Mouse (Mus musculus) hindbrain, embryonic 14.5 days (tissue): ENCODE data around the gene C730034F03Rik. TPM values are rescaled to one million over a fixed set of nuclear protein-coding genes. Genes with fewer than 3 reads are reported as not detected.

Experiments used
- ATAC-seq: fragments of 200-750 bp; cut with Nextera tagmentation; 2 replicates; pipeline ENCODE4 v1.8.0; 2017; ENCODE audit warnings: moderate number of reproducible peaks, mild to moderate bottlenecking, moderate TSS enrichment, moderate library complexity; ENCODE audit not compliant: low FRiP score
- DNase-seq: peaks from one replicate; pipeline ENCODE4 v3.0.0-alpha.2; 2015; ENCODE audit warnings: low spot score
- H3K27ac ChIP-seq: fragments of 300-500 bp; sonication (generic); 2 replicates; pipeline ENCODE4 v1.5.1; 2014; ENCODE audit warnings: mild to moderate bottlenecking, moderate library complexity
- H3K27me3 ChIP-seq: fragments of 300-500 bp; sonication (generic); 2 replicates; pipeline ENCODE4 v1.6.1; 2014; ENCODE audit warnings: mild to moderate bottlenecking, low read length, mixed read lengths; ENCODE audit not compliant: control insufficient read depth, insufficient read depth
- H3K36me3 ChIP-seq: fragments of 300-500 bp; sonication (generic); replicated peaks from 2 replicates; pipeline ENCODE4 v1.6.1; 2014; ENCODE audit not compliant: control insufficient read depth, insufficient read depth
- H3K4me1 ChIP-seq: fragments of 300-500 bp; sonication (generic); replicated peaks from 2 replicates; pipeline ENCODE4 v1.6.1; 2014; ENCODE audit warnings: antibody characterized with exemption, low read length, mixed read lengths; ENCODE audit not compliant: control insufficient read depth, insufficient read depth
- H3K4me2 ChIP-seq: fragments of 300-500 bp; sonication (generic); replicated peaks from 2 replicates; pipeline ENCODE4 v1.6.1; 2014; ENCODE audit warnings: mild to moderate bottlenecking, moderate library complexity
- H3K4me3 ChIP-seq: fragments of 300-500 bp; sonication (generic); replicated peaks from 2 replicates; pipeline ENCODE4 v1.5.1; 2014; ENCODE audit warnings: mild to moderate bottlenecking, low read length
- H3K9ac ChIP-seq: fragments of 300-500 bp; sonication (generic); 2 replicates; pipeline ENCODE4 v1.6.1; 2014
- H3K9me3 ChIP-seq: fragments of 300-500 bp; sonication (generic); 2 replicates; pipeline ENCODE4 v1.6.1; 2016; ENCODE audit warnings: low read length; ENCODE audit not compliant: control insufficient read depth
- WGBS: fragments of 180-500 bp; shearing (Covaris S2); extraction: QIAGEN DNeasy Blood & Tissue Kit; methylation state at CpG from one replicate; pipeline ENCODE4 v1.1.7; 2014; 5-methylcytosine and 5-hydroxymethylcytosine counted together
- polyA plus RNA-seq: library from polyadenylated mRNA; unstranded; fragments of >200 nt; fragmentation: Nextera tagmentation; extraction: Ambion mirVana; gene quantifications from 2 replicates; pipeline ENCODE4 v1.2.1, GENCODE M21; 2014

Gene C730034F03Rik
- polyA plus RNA-seq, 1 experiment from 2014 or later = 3.2 TPM

GRCm38 (mm10) chr15:89406691-89407090, 22.7 kb upstream of the C730034F03Rik start:
- Histone ChIP-seq H3K27ac (no peak overlapping the region), H3K4me3 (no peak overlapping the region), H3K4me1 (no peaks in the 10 kb centered on the region), H3K4me2 (no peak overlapping the region), H3K36me3 (no peaks in the 10 kb centered on the region), H3K9me3 (peaks cover 12% of the 10 kb centered on the region; the same call in 1 of the 2 replicates), H3K9ac (no peak overlapping the region), H3K27me3 (no peaks in the 10 kb centered on the region)
- DNase-seq (no peak), ATAC-seq (no peak)

- Histone ChIP-seq H3K9me3 (peaks cover 12% of the 10 kb centered on the region; the same call in 1 of the 2 replicates), H3K27me3 (no peaks in the 10 kb centered on the region), H3K9ac (no peak within 1 kb of the TSS), H3K4me2 (no peak within 1 kb of the TSS), H3K4me1 (no peaks in the 10 kb centered on the region), H3K36me3 (no peaks in the 10 kb centered on the region), H3K4me3 (no peak within 1 kb of the TSS), H3K27ac (no peak within 1 kb of the TSS)
- no peak for DNase-seq
- no peak for ATAC-seq
- WGBS = 90% methylated on average over 24 of the region's 24 CpGs
These were observed 19.3 kb upstream of the C730034F03Rik start, which contains the start of gene Syce3 for GRCm38 (mm10) chr15:89410118-89410517. Syce3 (minus strand) TSS chr15:89410503.

- Histone ChIP-seq H3K4me1 (no peaks in the 10 kb centered on the region), H3K27me3 (no peaks in the 10 kb centered on the region), H3K4me2 (no peak overlapping the region), H3K9me3 (no peaks in the 10 kb centered on the region), H3K4me3 (no peak overlapping the region), H3K36me3 (peaks cover 35% of the 10 kb centered on the region), H3K9ac (no peak overlapping the region), H3K27ac (no peak overlapping the region)
- WGBS = 89% methylated on average over 8 of the region's 8 CpGs
- DNase-seq (no peak), ATAC-seq (no peak)
These were observed 14.1 kb upstream of the C730034F03Rik start for GRCm38 (mm10) chr15:89415282-89415681.

- H3K36me3 ChIP-seq = peaks cover 68% of the 10 kb centered on the region
- no peak for ATAC-seq
- H3K27ac ChIP-seq = no peak overlapping the region
- no peak overlapping the region for H3K4me3 ChIP-seq
- H3K4me1 ChIP-seq = no peaks in the 10 kb centered on the region
- no peaks in the 10 kb centered on the region for H3K27me3 ChIP-seq
- no peak for DNase-seq
- no peak overlapping the region for H3K4me2 ChIP-seq
- H3K9me3 ChIP-seq = no peaks in the 10 kb centered on the region
- H3K9ac ChIP-seq = no peak overlapping the region
- WGBS = 91% methylated on average over 9 of the region's 9 CpGs
These were observed 7.5 kb upstream of the C730034F03Rik start for GRCm38 (mm10) chr15:89421938-89422337.

GRCm38 (mm10) chr15:89424621-89425020, 4.8 kb upstream of the C730034F03Rik start:
- 80% methylated on average over 8 of the region's 8 CpGs for WGBS
- H3K9ac ChIP-seq = no peak overlapping the region
- H3K4me2 ChIP-seq = no peak overlapping the region
- peaks cover 57% of the 10 kb centered on the region for H3K36me3 ChIP-seq
- no peaks in the 10 kb centered on the region for H3K9me3 ChIP-seq
- no peaks in the 10 kb centered on the region for H3K27me3 ChIP-seq
- no peak overlapping the region for H3K4me3 ChIP-seq
- H3K27ac ChIP-seq = no peak overlapping the region
- H3K4me1 ChIP-seq = peaks cover 9% of the 10 kb centered on the region
- ATAC-seq (no peak), DNase-seq (no peak)

GRCm38 (mm10) chr15:89425711-89426121, 3.7 kb upstream of the C730034F03Rik start, which contains the start of gene Cpt1b:
Cpt1b (minus strand) TSS chr15:89425863.
- Histone ChIP-seq H3K9me3 (no peaks in the 10 kb centered on the region), H3K4me3 (no peak within 1 kb of the TSS), H3K4me2 (no peak within 1 kb of the TSS), H3K36me3 (peaks cover 46% of the 10 kb centered on the region), H3K4me1 (peaks cover 9% of the 10 kb centered on the region), H3K9ac (no peak within 1 kb of the TSS), H3K27me3 (no peaks in the 10 kb centered on the region), H3K27ac (no peak within 1 kb of the TSS)
- ATAC-seq (no peak), DNase-seq (no peak)
- 47% methylated on average over 6 of the region's 6 CpGs for WGBS

- no peak overlapping the region for H3K9ac ChIP-seq
- H3K4me2 ChIP-seq = no peak overlapping the region
- WGBS = 92% methylated on average over 10 of the region's 10 CpGs
- H3K4me3 ChIP-seq = no peak overlapping the region
- peaks cover 40% of the 10 kb centered on the region for H3K36me3 ChIP-seq
- DNase-seq (no peak), ATAC-seq (no peak)
- H3K4me1 ChIP-seq = peaks cover 9% of the 10 kb centered on the region
- no peaks in the 10 kb centered on the region for H3K27me3 ChIP-seq
- no peaks in the 10 kb centered on the region for H3K9me3 ChIP-seq
- H3K27ac ChIP-seq = no peak overlapping the region
These were observed 2.7 kb upstream of the C730034F03Rik start for GRCm38 (mm10) chr15:89426716-89427115.

GRCm38 (mm10) chr15:89428136-89428790, 1.1 kb upstream of the C730034F03Rik start:
- no peak overlapping the region for H3K27ac ChIP-seq
- WGBS = 85% methylated on average over 19 of the region's 19 CpGs
- peak overlapping the region; percentile 84 for H3K4me2 ChIP-seq
- no peaks in the 10 kb centered on the region for H3K27me3 ChIP-seq
- H3K9me3 ChIP-seq = no peaks in the 10 kb centered on the region
- no peak for ATAC-seq
- peaks cover 9% of the 10 kb centered on the region for H3K4me1 ChIP-seq
- DNase-seq = no peak
- peak overlapping the region; percentile 59 for H3K4me3 ChIP-seq
- H3K36me3 ChIP-seq = peaks cover 30% of the 10 kb centered on the region
- H3K9ac ChIP-seq = peak overlapping the region; percentile 70

- H3K9me3 ChIP-seq = no peaks in the 10 kb centered on the region
- WGBS = 8% methylated on average over 19 of the region's 22 CpGs
- peaks cover 27% of the 10 kb centered on the region for H3K36me3 ChIP-seq
These were observed 503 bp upstream of the C730034F03Rik start for GRCm38 (mm10) chr15:89428821-89429351.

More at GRCm38 (mm10) chr15:89428821-89429351, 503 bp upstream of the C730034F03Rik start:
- peak overlapping the region; percentile 84 for H3K4me2 ChIP-seq
- H3K4me3 ChIP-seq = peak overlapping the region; percentile 59
- peak overlapping the region; percentile 70 for H3K9ac ChIP-seq
- peak overlapping the region; percentile 94; the same call in 1 of the 2 replicates for H3K27ac ChIP-seq
- H3K4me1 ChIP-seq = peaks cover 9% of the 10 kb centered on the region
- ATAC-seq (peak; percentile 35), DNase-seq (no peak)
- H3K27me3 ChIP-seq = no peaks in the 10 kb centered on the region
